Mouse (Mus musculus): ENCODE results near the gene Loxl1. TPM values are rescaled to one million over a fixed set of nuclear protein-coding genes. Genes with fewer than 3 reads are reported as not detected.

Gene Loxl1
- polyA plus RNA-seq, 1 experiment from 2014 or later: 63.7 TPM

DNA sequence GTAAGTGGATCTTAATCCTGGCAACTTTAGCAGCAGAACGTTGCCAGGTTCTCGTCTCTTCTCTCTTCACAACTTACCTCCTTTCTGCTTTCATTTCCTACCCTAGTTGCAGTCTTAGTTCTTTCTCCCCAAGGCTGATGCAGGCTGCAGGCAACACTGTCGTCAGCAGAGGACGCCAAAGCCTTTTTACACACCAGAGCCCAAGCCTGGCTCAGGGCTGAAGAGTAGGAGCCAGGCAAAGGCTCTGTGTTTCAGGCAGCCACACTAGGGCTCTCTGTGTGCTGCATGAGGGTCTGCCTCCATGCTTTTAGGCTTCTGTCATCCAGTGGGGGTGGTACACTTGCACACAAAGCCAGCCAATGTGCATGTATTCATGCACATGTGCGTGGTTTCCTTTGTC, 17.3 kb upstream of the Loxl1 start:
- Histone ChIP-seq H3K27ac (replicated peaks) (no peak overlapping the region), H3K36me3 (ENCODE audit: control insufficient read depth, insufficient read depth, low read length) (no peaks in the 10 kb centered on the region), H3K4me1 (replicated peaks; ENCODE audit: control insufficient read depth, insufficient read depth) (no peaks in the 10 kb centered on the region), H3K4me2 (replicated peaks; ENCODE audit: low read depth) (no peak overlapping the region), H3K9me3 (ENCODE audit: control insufficient read depth, low read length) (no peaks in the 10 kb centered on the region), H3K9ac (ENCODE audit: low read length) (no peak overlapping the region), H3K27me3 (ENCODE audit: control insufficient read depth, insufficient read depth, low read length) (no peaks in the 10 kb centered on the region), H3K4me3 (ENCODE audit: low read depth, low read length) (no peak overlapping the region)
- peak; percentile 63 for DNase-seq (ENCODE audit: low spot score)
- peak; percentile 38; the same call in 1 of the 2 replicates for ATAC-seq (ENCODE audit: low FRiP score, low TSS enrichment)
- TF ChIP-seq EP300 (optimal IDR thresholded peaks at IDR 0.05): no peak
- TF ChIP-seq CTCF (IDR thresholded peaks at IDR 0.05; ENCODE audit: low read depth): peak; percentile 93
- 25% methylated on average over 5 of the region's 5 CpGs for WGBS

DNA sequence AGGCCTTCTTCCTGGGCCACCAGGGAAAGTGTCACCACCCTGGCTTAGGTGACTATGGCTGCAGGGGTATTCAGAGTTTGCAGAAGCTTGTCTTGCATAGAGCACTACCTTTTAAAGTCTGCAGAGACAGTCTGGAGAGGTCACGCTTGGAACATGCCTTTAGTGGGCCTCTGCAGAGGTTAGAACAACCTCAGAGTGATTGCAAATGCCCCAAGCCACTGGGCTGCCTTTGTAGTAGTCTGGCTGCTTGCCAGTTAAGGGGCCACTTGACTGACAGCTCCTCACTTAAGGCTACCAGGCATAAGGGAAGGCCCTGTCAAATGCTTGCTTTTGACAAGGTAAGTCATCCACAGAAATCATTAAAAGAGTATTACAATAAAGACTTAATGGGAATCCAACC, 14.4 kb upstream of the Loxl1 start:
- whole genome bisulfite sequencing: 50% methylated on average over 1 of the region's 1 CpGs
- TF ChIP-seq CTCF (IDR thresholded peaks at IDR 0.05; ENCODE audit: low read depth) (no peak), EP300 (optimal IDR thresholded peaks at IDR 0.05) (no peak)

GRCm38 (mm10) chr9:58326477-58327180, 13.6 kb upstream of the Loxl1 start:
- Histone ChIP-seq H3K27ac (replicated peaks) (no peak overlapping the region), H3K9me3 (ENCODE audit: control insufficient read depth, low read length) (no peaks in the 10 kb centered on the region), H3K4me2 (replicated peaks; ENCODE audit: low read depth) (no peak overlapping the region), H3K4me1 (replicated peaks; ENCODE audit: control insufficient read depth, insufficient read depth) (no peaks in the 10 kb centered on the region), H3K36me3 (ENCODE audit: control insufficient read depth, insufficient read depth, low read length) (no peaks in the 10 kb centered on the region), H3K4me3 (ENCODE audit: low read depth, low read length) (no peak overlapping the region), H3K9ac (ENCODE audit: low read length) (no peak overlapping the region), H3K27me3 (ENCODE audit: control insufficient read depth, insufficient read depth, low read length) (no peaks in the 10 kb centered on the region)
- no peak for TF ChIP-seq CTCF (IDR thresholded peaks at IDR 0.05; ENCODE audit: low read depth)
- TF ChIP-seq EP300 (optimal IDR thresholded peaks at IDR 0.05): no peak
- 30% methylated on average over 4 of the region's 4 CpGs for WGBS
- ATAC-seq (ENCODE audit: low FRiP score, low TSS enrichment): no peak
- DNase-seq (ENCODE audit: low spot score): no peak

More for the DNA sequence above, 14.4 kb upstream of the Loxl1 start:
- Histone ChIP-seq H3K4me1 (replicated peaks; ENCODE audit: control insufficient read depth, insufficient read depth) (no peaks in the 10 kb centered on the region), H3K9me3 (ENCODE audit: control insufficient read depth, low read length) (no peaks in the 10 kb centered on the region), H3K9ac (ENCODE audit: low read length) (no peak overlapping the region), H3K27ac (replicated peaks) (no peak overlapping the region), H3K4me2 (replicated peaks; ENCODE audit: low read depth) (no peak overlapping the region), H3K27me3 (ENCODE audit: control insufficient read depth, insufficient read depth, low read length) (no peaks in the 10 kb centered on the region), H3K4me3 (ENCODE audit: low read depth, low read length) (no peak overlapping the region), H3K36me3 (ENCODE audit: control insufficient read depth, insufficient read depth, low read length) (no peaks in the 10 kb centered on the region)
- DNase-seq (ENCODE audit: low spot score) (no peak), ATAC-seq (ENCODE audit: low FRiP score, low TSS enrichment) (no peak)

GRCm38 (mm10) chr9:58321681-58322080, 8.7 kb upstream of the Loxl1 start:
- no peak for ATAC-seq (ENCODE audit: low FRiP score, low TSS enrichment)
- Histone ChIP-seq H3K27ac (replicated peaks) (no peak overlapping the region), H3K27me3 (ENCODE audit: control insufficient read depth, insufficient read depth, low read length) (no peaks in the 10 kb centered on the region), H3K4me1 (replicated peaks; ENCODE audit: control insufficient read depth, insufficient read depth) (no peaks in the 10 kb centered on the region), H3K36me3 (ENCODE audit: control insufficient read depth, insufficient read depth, low read length) (no peaks in the 10 kb centered on the region), H3K9me3 (ENCODE audit: control insufficient read depth, low read length) (no peaks in the 10 kb centered on the region), H3K9ac (ENCODE audit: low read length) (no peak overlapping the region), H3K4me3 (ENCODE audit: low read depth, low read length) (no peak overlapping the region), H3K4me2 (replicated peaks; ENCODE audit: low read depth) (no peak overlapping the region)
- DNase-seq (ENCODE audit: low spot score): no peak
- WGBS: 94% methylated on average over 3 of the region's 3 CpGs
- TF ChIP-seq EP300 (optimal IDR thresholded peaks at IDR 0.05) (no peak), CTCF (IDR thresholded peaks at IDR 0.05; ENCODE audit: low read depth) (peak; percentile 50)

- WGBS: 61% methylated on average over 3 of the region's 3 CpGs
- no peaks in the 10 kb centered on the region for H3K27me3 ChIP-seq (ENCODE audit: control insufficient read depth, insufficient read depth, low read length)
- no peaks in the 10 kb centered on the region; the same call in 1 of the 2 replicates for H3K4me1 ChIP-seq (replicated peaks; ENCODE audit: control insufficient read depth, insufficient read depth)
Measured at GRCm38 (mm10) chr9:58318317-58318716, 5.3 kb upstream of the Loxl1 start.

DNA sequence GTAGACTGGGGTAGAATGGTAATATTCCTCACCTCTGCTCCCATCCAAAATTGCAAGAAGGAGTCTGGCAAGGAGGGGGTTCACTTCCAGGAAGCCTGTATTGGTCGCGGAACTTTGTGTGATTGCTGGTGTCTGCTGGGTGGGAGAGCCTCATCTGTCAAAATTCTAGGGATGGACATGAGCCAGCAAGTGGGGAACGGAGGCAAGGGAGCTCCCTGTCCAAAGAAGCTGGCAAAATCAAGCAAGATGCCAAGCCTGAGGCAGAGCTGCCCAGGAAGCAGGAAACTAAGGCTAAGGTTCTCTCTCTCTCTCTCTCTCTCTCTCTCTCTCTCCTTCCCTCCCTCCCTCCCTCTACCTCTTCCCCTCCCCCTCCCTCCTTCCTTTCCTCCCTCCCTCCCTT, 4.4 kb upstream of the Loxl1 start:
- no peaks in the 10 kb centered on the region; the same call in 1 of the 2 replicates for H3K4me1 ChIP-seq (replicated peaks; ENCODE audit: control insufficient read depth, insufficient read depth)
- no peak overlapping the region for H3K9ac ChIP-seq (ENCODE audit: low read length)
- DNase-seq (ENCODE audit: low spot score) (no peak), ATAC-seq (ENCODE audit: low FRiP score, low TSS enrichment) (no peak)
- no peak overlapping the region for H3K4me3 ChIP-seq (ENCODE audit: low read depth, low read length)
- no peaks in the 10 kb centered on the region for H3K36me3 ChIP-seq (ENCODE audit: control insufficient read depth, insufficient read depth, low read length)
- H3K9me3 ChIP-seq (ENCODE audit: control insufficient read depth, low read length): no peaks in the 10 kb centered on the region
- H3K27ac ChIP-seq (replicated peaks): no peak overlapping the region
- H3K27me3 ChIP-seq (ENCODE audit: control insufficient read depth, insufficient read depth, low read length): no peaks in the 10 kb centered on the region
- WGBS: 49% methylated on average over 3 of the region's 3 CpGs
- no peak overlapping the region for H3K4me2 ChIP-seq (replicated peaks; ENCODE audit: low read depth)
- TF ChIP-seq CTCF (IDR thresholded peaks at IDR 0.05; ENCODE audit: low read depth) (no peak), EP300 (optimal IDR thresholded peaks at IDR 0.05) (no peak)

More at GRCm38 (mm10) chr9:58318317-58318716, 5.3 kb upstream of the Loxl1 start:
- H3K27ac ChIP-seq (replicated peaks): no peak overlapping the region
- ATAC-seq (ENCODE audit: low FRiP score, low TSS enrichment) (no peak), DNase-seq (ENCODE audit: low spot score) (no peak)
- no peak overlapping the region for H3K9ac ChIP-seq (ENCODE audit: low read length)
- H3K9me3 ChIP-seq (ENCODE audit: control insufficient read depth, low read length): no peaks in the 10 kb centered on the region
- no peaks in the 10 kb centered on the region for H3K36me3 ChIP-seq (ENCODE audit: control insufficient read depth, insufficient read depth, low read length)
- TF ChIP-seq EP300 (optimal IDR thresholded peaks at IDR 0.05): no peak
- no peak for TF ChIP-seq CTCF (IDR thresholded peaks at IDR 0.05; ENCODE audit: low read depth)
- H3K4me2 ChIP-seq (replicated peaks; ENCODE audit: low read depth): no peak overlapping the region
- no peak overlapping the region for H3K4me3 ChIP-seq (ENCODE audit: low read depth, low read length)
